Mouse (Mus musculus) CH12.LX (cell line): ENCODE measurements around the gene Atl3. TPM values are rescaled to one million over a fixed set of nuclear protein-coding genes. Genes with fewer than 3 reads are reported as not detected.
A peak's percentile ranks its signal among the peaks of the same experiment; 100 is the strongest.

Experiments
- DNase-seq: peaks from one replicate; pipeline ENCODE4 v3.0.0-alpha.2; 2013; ENCODE audit errors: extremely low read depth
- H3K27ac ChIP-seq: 2 replicates; pipeline ENCODE4 v1.5.1; 2012; ENCODE audit warnings: low read depth, mild to moderate bottlenecking, control low read depth, moderate library complexity; ENCODE audit not compliant: insufficient read depth
- H3K27me3 ChIP-seq: replicated peaks from 2 replicates; pipeline ENCODE3; 2012; ENCODE audit warnings: inconsistent platforms
- H3K36me3 ChIP-seq, 2 experiments: replicated peaks in 1 of 2; 2 replicates each; pipeline versions ENCODE3 to v1.6.1; 2012; ENCODE audit warnings: inconsistent platforms in 1 of 2, low read length in 1 of 2, mild to moderate bottlenecking in 1 of 2, mixed read lengths in 1 of 2, moderate library complexity in 1 of 2; ENCODE audit not compliant: control insufficient read depth in 1 of 2, insufficient read depth in 1 of 2
- H3K4me1 ChIP-seq, 2 experiments: 2 replicates each; pipeline ENCODE4 v1.6.1; 2012; ENCODE audit warnings: inconsistent platforms in 1 of 2, moderate library complexity in 1 of 2; ENCODE audit not compliant: insufficient read depth in 2 of 2, control insufficient read depth in 1 of 2
- H3K4me2 ChIP-seq: 2 replicates; pipeline ENCODE4 v1.6.1; 2012; ENCODE audit warnings: low read depth, mild to moderate bottlenecking, control low read depth; ENCODE audit not compliant: poor library complexity, insufficient read depth, severe bottlenecking
- H3K4me3 ChIP-seq, 3 experiments: fragments of 150-350 bp in 1 of 3; sonication (generic) in 1 of 3; replicated peaks in 1 of 3; 2 replicates each; pipeline versions ENCODE3 to v1.5.1; 2011 to 2012; ENCODE audit warnings: low read depth in 2 of 3, low read length in 2 of 3, mild to moderate bottlenecking in 2 of 3, moderate library complexity in 2 of 3, control low read depth in 1 of 3, improper control_type of control experiment in 1 of 3, inconsistent platforms in 1 of 3, mixed read lengths in 1 of 3; ENCODE audit not compliant: poor library complexity in 1 of 3
- H3K79me2 ChIP-seq: replicated peaks from 2 replicates; pipeline ENCODE4 v1.6.1; 2012; ENCODE audit warnings: mild to moderate bottlenecking, moderate library complexity; ENCODE audit not compliant: control insufficient read depth, poor library complexity, insufficient read depth, severe bottlenecking; ENCODE audit errors: extremely low read depth
- H3K9ac ChIP-seq: 2 replicates; pipeline ENCODE4 v1.6.1; 2012; ENCODE audit warnings: low read depth, mild to moderate bottlenecking, control low read depth, moderate library complexity; ENCODE audit not compliant: insufficient read depth
- H3K9me3 ChIP-seq: replicated peaks from 2 replicates; pipeline ENCODE3; 2012; ENCODE audit warnings: low read length, inconsistent platforms, mixed read lengths
- BHLHE40 ChIP-seq: IDR thresholded peaks from 2 replicates; pipeline ENCODE4 v1.6.1; 2011; ENCODE audit warnings: mild to moderate bottlenecking, low read depth, low read length, improper control_type of control experiment
- CHD1 ChIP-seq: IDR thresholded peaks from 2 replicates; pipeline ENCODE4 v1.6.1; 2012; ENCODE audit warnings: low read depth, low read length, improper control_type of control experiment, inconsistent platforms
- CHD2 ChIP-seq: IDR thresholded peaks from 2 replicates; pipeline ENCODE4 v1.6.1; 2011; ENCODE audit warnings: low read length, improper control_type of control experiment
- ELF1 ChIP-seq: IDR thresholded peaks from 2 replicates; pipeline ENCODE4 v1.6.1; 2014; ENCODE audit warnings: low read depth, mild to moderate bottlenecking, inconsistent platforms, low read length, improper control_type of control experiment
- GABPA ChIP-seq: IDR thresholded peaks from 2 replicates; pipeline ENCODE4 v1.6.1; 2012; ENCODE audit warnings: low read depth, low read length, improper control_type of control experiment, inconsistent platforms; ENCODE audit not compliant: insufficient replicate concordance
- JUN ChIP-seq: IDR thresholded peaks from 2 replicates; pipeline ENCODE4 v1.6.1; 2011; ENCODE audit warnings: low read depth, mild to moderate bottlenecking, low read length, improper control_type of control experiment, moderate library complexity; ENCODE audit not compliant: insufficient read depth
- KAT2A ChIP-seq: IDR thresholded peaks from 2 replicates; pipeline ENCODE4 v1.6.1; 2012; ENCODE audit warnings: low read length, improper control_type of control experiment, inconsistent platforms; ENCODE audit not compliant: insufficient replicate concordance
- MAX ChIP-seq: IDR thresholded peaks from 2 replicates; pipeline ENCODE4 v1.6.1; 2011; ENCODE audit warnings: low read length, improper control_type of control experiment
- MAZ ChIP-seq: IDR thresholded peaks from 2 replicates; pipeline ENCODE4 v1.6.1; 2012; ENCODE audit warnings: low read depth, mild to moderate bottlenecking, inconsistent platforms, low read length, improper control_type of control experiment, moderate library complexity
- MXI1 ChIP-seq: IDR thresholded peaks from 2 replicates; pipeline ENCODE4 v1.6.1; 2011; ENCODE audit warnings: mild to moderate bottlenecking, low read depth, low read length, improper control_type of control experiment
- NELFE ChIP-seq: IDR thresholded peaks from 2 replicates; pipeline ENCODE4 v1.6.1; 2011; ENCODE audit warnings: low read depth, low read length, improper control_type of control experiment
- NRF1 ChIP-seq: IDR thresholded peaks from 2 replicates; pipeline ENCODE4 v1.6.1; 2014; ENCODE audit warnings: low read depth, mild to moderate bottlenecking, inconsistent platforms, low read length, improper control_type of control experiment, moderate library complexity
- POLR2A ChIP-seq: IDR thresholded peaks from 2 replicates; pipeline ENCODE4 v1.6.1; 2011; ENCODE audit warnings: low read depth, mild to moderate bottlenecking, improper control_type of control experiment, low read length
- POLR2AphosphoS2 ChIP-seq: IDR thresholded peaks from 2 replicates; pipeline ENCODE4 v1.6.1; 2011; ENCODE audit warnings: low read depth, low read length, improper control_type of control experiment
- SIN3A ChIP-seq: IDR thresholded peaks from 2 replicates; pipeline ENCODE4 v1.6.1; 2012; ENCODE audit warnings: low read length, improper control_type of control experiment, inconsistent platforms
- SMC3 ChIP-seq: IDR thresholded peaks from 2 replicates; pipeline ENCODE4 v1.6.1; 2011; ENCODE audit warnings: low read depth, low read length, improper control_type of control experiment
- TBP ChIP-seq: conservative IDR thresholded peaks from 2 replicates; pipeline ENCODE4 v1.6.1; 2011; ENCODE audit warnings: low read depth, low read length, improper control_type of control experiment
- TCF12 ChIP-seq: IDR thresholded peaks from 2 replicates; pipeline ENCODE4 v1.6.1; 2014; ENCODE audit warnings: low read depth, mild to moderate bottlenecking, inconsistent platforms, low read length, improper control_type of control experiment
- UBTF ChIP-seq: IDR thresholded peaks from 2 replicates; pipeline ENCODE4 v1.6.1; 2012; ENCODE audit warnings: low read depth, mild to moderate bottlenecking, inconsistent platforms, low read length, improper control_type of control experiment, moderate library complexity
- ZC3H11A ChIP-seq: IDR thresholded peaks from 2 replicates; pipeline ENCODE4 v1.6.1; 2012; ENCODE audit warnings: low read depth, mild to moderate bottlenecking, inconsistent platforms, low read length, improper control_type of control experiment
- ZMIZ1 ChIP-seq: IDR thresholded peaks from 2 replicates; pipeline ENCODE4 v1.6.1; 2012; ENCODE audit warnings: low read depth, mild to moderate bottlenecking, inconsistent platforms, low read length, improper control_type of control experiment
- dilution Hi-C: fragments of 300-500 bp; cut with MboI; formaldehyde crosslinking; loops from 2 replicates; pipeline ENCODE4 v1.14.3; 2020; ENCODE audit warnings: low sequenced_read_pairs; ENCODE audit not compliant: extremely low pct_unique_long_range_greater_than_20kb, extremely low pct_ligation_motif_present
- in situ Hi-C: fragments of 300-500 bp; cut with MboI; formaldehyde crosslinking; loops from 3 replicates; pipeline ENCODE4 v1.14.3; 2019; ENCODE audit warnings: low sequenced_read_pairs, low pct_ligation_motif_present, low pct_unique_long_range_greater_than_20kb, mixed read lengths
- polyA plus RNA-seq: library from polyadenylated mRNA; unstranded; fragments of >175 nt; gene quantifications from 2 replicates; pipeline ENCODE4 v1.2.1, GENCODE M21; 2012; ENCODE audit warnings: low read depth; ENCODE audit not compliant: insufficient read length
- total RNA-seq, 2 experiments: library from RNA; depleted of rRNA; stranded (reverse); fragments of 300-350 nt in 1 of 2; fragments of >200 nt in 1 of 2; gene quantifications; 2 replicates each; pipeline ENCODE4 v1.2.3; 2012 to 2014

Gene Atl3
- total and polyA plus RNA-seq, 3 experiments = 9.2 to 17.5 (median 14.3) TPM

- peaks cover 0 to 13% of the 10 kb centered on the region in 2 experiments for H3K36me3 ChIP-seq
- peak; percentile 96 for DNase-seq
- H3K27me3 ChIP-seq = no peaks in the 10 kb centered on the region
- peak within 1 kb of the TSS; percentile 97 for H3K9ac ChIP-seq
- H3K4me2 ChIP-seq = peak within 1 kb of the TSS; percentile 98
- in situ Hi-C loops = no loop called here
- peaks cover 2 to 48% of the 10 kb centered on the region in 2 experiments for H3K4me1 ChIP-seq
- peak within 1 kb of the TSS; percentile 83 for H3K27ac ChIP-seq
- peaks cover 38% of the 10 kb centered on the region for H3K79me2 ChIP-seq
- H3K9me3 ChIP-seq = no peaks in the 10 kb centered on the region
- dilution Hi-C loops = no loop called here
- peak within 1 kb of the TSS; percentile 73 to 97 (median 88) for H3K4me3 ChIP-seq
- TF ChIP-seq ZC3H11A (no peak), CHD1 (peak; percentile 63; the same call in 1 of the 2 replicates), NELFE (peak; percentile 96), JUN (no peak), POLR2A (peak; percentile 99), MAZ (peak; percentile 47), CHD2 (peak; percentile 84), ELF1 (peak; percentile 34; the same call in 1 of the 2 replicates), SIN3A (peak; percentile 69), BHLHE40 (0 out of 2 replicates have a peak, but pooled peaks have one; percentile 29), TCF12 (peak; percentile 92), NRF1 (peak; percentile 90), MXI1 (peak; percentile 43; the same call in 1 of the 2 replicates), KAT2A (0 out of 2 replicates have a peak, but pooled peaks have one; percentile 35), TBP (peak; percentile 45; the same call in 1 of the 2 replicates), GABPA (no peak), UBTF (peak; percentile 73; the same call in 1 of the 2 replicates), SMC3 (no peak), POLR2AphosphoS2 (peak; percentile 72; the same call in 1 of the 2 replicates), ZMIZ1 (peak; percentile 75), MAX (no peak; the same call in 1 of the 2 replicates)
Measured at GRCm38 (mm10) chr19:7482599-7483511, 11.0 kb upstream of the Atl3 start, which contains the start of gene Rtn3. Gene Rtn3, minus strand, starts transcription at chr19:7483281.
